Mouse (Mus musculus): ENCODE results near the gene Srgap1. TPM values are rescaled to one million over a fixed set of nuclear protein-coding genes. Genes with fewer than 3 reads are reported as not detected.

Gene Srgap1
- polyA plus RNA-seq (2017; shearing (Covaris generic)): not detected

DNA sequence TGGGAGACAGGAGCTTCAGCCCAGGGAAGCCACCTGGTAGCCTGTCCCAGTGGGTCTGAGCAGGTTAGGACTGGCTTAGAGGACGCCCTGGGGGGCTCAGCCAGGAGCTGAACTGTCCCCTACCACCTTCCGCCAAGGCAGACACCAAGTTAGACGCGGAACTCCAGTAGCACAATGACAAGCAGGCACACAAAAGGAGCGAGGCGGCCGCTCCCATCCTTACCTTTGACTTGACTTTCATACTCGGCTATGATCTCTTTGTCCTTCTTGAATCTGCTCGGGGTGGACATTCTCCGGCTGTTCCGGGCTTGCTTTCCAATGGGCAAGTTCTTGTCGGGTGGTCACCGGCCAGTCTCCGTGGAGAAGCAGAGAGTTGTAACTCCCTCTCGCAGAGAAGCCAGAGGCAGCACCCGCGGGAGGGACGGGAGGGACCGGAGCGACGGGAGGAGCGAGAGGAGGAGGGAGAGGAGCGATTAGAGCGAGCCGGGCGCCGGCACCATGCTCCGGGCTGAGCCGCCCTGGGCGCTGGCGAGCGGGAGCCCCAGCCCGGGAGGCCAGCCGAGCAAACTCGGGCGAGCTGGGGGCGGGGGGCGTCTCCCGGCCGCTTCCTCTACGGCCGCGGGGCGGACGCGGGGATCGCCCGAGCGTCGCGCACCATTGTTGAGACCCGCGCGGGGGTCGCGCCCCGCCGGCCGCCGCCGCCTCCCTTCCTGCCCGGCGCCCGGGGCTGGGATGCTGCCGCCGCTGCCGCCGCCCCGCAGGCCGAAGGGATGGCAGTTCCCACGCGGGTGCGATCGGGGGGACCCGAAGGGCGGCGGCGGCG lies at the start of gene Srgap1:
Srgap1 (minus strand) TSS at position 412 of the 823 bp plus-strand sequence.

DNA sequence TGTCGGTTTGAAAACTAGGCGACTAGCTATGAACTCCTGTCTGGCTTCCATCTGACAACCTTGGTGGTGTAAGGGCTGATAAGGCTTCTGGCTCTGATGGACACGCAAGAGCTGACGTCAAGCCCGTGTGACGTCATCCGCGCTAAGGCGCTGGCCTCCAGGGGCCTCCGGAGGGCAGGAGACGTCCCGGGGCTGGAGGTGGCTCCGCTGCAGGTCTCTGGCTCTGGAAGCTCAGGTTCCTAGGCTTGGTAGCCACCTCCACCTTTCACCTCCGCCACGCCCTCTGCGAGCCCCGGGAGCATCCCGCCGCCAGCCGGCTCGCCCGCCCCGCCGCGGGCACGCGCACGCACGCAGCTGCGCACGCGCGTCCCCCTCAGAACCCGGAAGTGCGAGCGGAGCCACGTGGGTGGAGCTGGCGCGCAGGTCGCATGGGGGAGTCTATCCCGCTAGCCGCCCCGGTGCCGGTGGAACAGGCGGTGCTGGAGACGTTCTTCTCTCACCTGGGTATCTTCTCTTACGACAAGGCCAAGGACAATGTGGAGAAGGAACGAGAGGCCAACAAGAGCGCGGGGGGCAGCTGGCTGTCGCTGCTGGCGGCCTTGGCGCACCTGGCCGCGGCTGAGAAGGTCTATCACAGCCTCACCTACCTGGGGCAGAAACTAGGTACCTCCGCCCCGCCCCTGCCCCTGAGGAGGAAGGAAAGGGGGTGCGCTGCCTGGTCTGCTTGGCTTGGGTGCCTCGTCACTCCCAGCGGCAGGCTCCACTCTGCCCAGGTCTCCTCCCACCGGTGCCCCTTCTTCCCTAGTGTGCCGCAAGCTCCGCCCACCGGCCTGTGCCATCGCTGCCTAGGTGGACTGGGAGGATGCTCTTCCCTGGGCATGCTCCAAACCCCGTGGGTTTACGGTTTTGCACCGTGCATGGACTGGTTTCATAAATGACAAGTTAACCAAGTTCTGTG lies 307.3 kb downstream of the Srgap1 start, which contains the start of gene BC048403:
BC048403 (plus strand) TSS at position 390 of the 958 bp plus-strand sequence.

Other genes starting within 250 kb of the Srgap1 start
- gene Rxylt1, start 50.1 kb upstream of the Srgap1 start, polyA plus RNA-seq (2017; shearing (Covaris generic)): 29.0 TPM

Data from naive thymus-derived CD4-positive, alpha-beta T cell, adult 5 months (primary cell).